Mouse (Mus musculus): ENCODE data around the gene Anp32a.

DNA sequence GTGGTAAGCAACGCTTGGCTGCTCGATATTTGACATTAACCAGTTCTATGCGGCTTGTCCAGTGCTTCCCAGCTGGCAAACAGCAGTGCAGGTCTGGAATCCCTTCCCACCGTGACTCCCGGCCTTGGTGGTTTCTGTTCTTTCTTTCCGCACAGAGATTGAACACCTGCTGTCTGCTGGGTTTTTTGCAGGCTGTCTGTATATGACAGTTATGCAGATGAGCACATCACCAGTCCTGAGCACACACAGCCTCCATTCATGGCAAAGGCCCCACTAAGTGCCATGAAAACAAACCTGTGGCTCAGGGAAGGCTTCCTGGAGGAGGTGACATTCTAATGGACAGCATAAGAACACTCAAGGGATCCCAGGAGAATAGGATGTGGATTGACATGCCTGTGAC, 14.7 kb downstream of the Anp32a start:
- TF ChIP-seq ZNF384 (IDR thresholded peaks at IDR 0.05; ENCODE audit: low read depth, low read length) (no peak), ZC3H11A (IDR thresholded peaks at IDR 0.05; ENCODE audit: borderline replicate concordance, low read depth, low read length) (no peak), MAFK (IDR thresholded peaks at IDR 0.05; ENCODE audit: insufficient read depth, low read depth, low read length) (no peak), HCFC1 (IDR thresholded peaks at IDR 0.05; ENCODE audit: borderline replicate concordance, insufficient read depth, low read length) (no peak), CHD2 (IDR thresholded peaks at IDR 0.05; ENCODE audit: low read depth, low read length) (no peak)

Measured in ES-E14 (cell line).